Mouse (Mus musculus) embryonic facial prominence, embryonic 14.5 days (tissue): ENCODE data around the gene Best2. TPM values are rescaled to one million over a fixed set of nuclear protein-coding genes. Genes with fewer than 3 reads are reported as not detected.

Experiments
- microRNA-seq: library from miRNA; unstranded; fragments of <30 nt; microRNA quantifications from one replicate; pipeline ENCODE4, GENCODE M21; 2016; ENCODE audit warnings: borderline number of aligned reads
- polyA plus RNA-seq: library from polyadenylated mRNA; unstranded; fragments of >200 nt; fragmentation: Nextera tagmentation; extraction: Ambion mirVana; gene quantifications from 2 replicates; pipeline ENCODE4 v1.2.1, GENCODE M21; 2014

The Best2 gene
- polyA plus RNA-seq, 1 experiment from 2014 or later = 0.58 TPM

Small RNA genes lying within 50 kb of the gene (microRNA-seq; reads per million reads assigned to microRNA genes)
- gene Mir7070 = 0.83 reads per million

Other genes starting within 250 kb of the Best2 start
- gene Nfix, start 214.2 kb downstream of the Best2 start, polyA plus RNA-seq = 64.0 and 67.4 TPM in 2 replicates
- 5.8 and 6.8 TPM in 2 replicates for gene Dand5, start 191.7 kb downstream of the Best2 start, polyA plus RNA-seq
- 41.3 and 41.5 TPM in 2 replicates for gene Gadd45gip1, start 183.0 kb downstream of the Best2 start, polyA plus RNA-seq
- gene Rad23a, start 173.9 kb downstream of the Best2 start, polyA plus RNA-seq = 109 and 111 TPM in 2 replicates
- 805 and 891 TPM in 2 replicates for gene Calr, start 167.6 kb downstream of the Best2 start, polyA plus RNA-seq
- gene Farsa, start 157.5 kb downstream of the Best2 start, polyA plus RNA-seq = 67.1 and 76.5 TPM in 2 replicates
- gene Syce2, start 142.4 kb downstream of the Best2 start, polyA plus RNA-seq = 68.5 and 71.8 TPM in 2 replicates
- 27.3 and 33.2 TPM in 2 replicates for gene Gcdh, start 120.6 kb downstream of the Best2 start, polyA plus RNA-seq
- gene Klf1, start 112.6 kb downstream of the Best2 start, polyA plus RNA-seq = 2.1 and 2.2 TPM in 2 replicates
- 10.1 and 11.5 TPM in 2 replicates for gene Dnase2a, start 106.0 kb downstream of the Best2 start, polyA plus RNA-seq
- 3.4 and 3.6 TPM in 2 replicates for gene Mast1, start 77.2 kb downstream of the Best2 start, polyA plus RNA-seq
- gene Rtbdn, start 67.5 kb downstream of the Best2 start, polyA plus RNA-seq = 0.20 TPM in 1 of 2 replicates, not detected in the other
- gene Gm49661, start 45.1 kb downstream of the Best2 start, polyA plus RNA-seq = not detected in 2 replicates
- 715 and 771 TPM in 2 replicates for gene Prdx2, start 44.9 kb downstream of the Best2 start, polyA plus RNA-seq
- gene Rnaseh2a, start 44.8 kb downstream of the Best2 start, polyA plus RNA-seq = 73.7 and 88.9 TPM in 2 replicates
- 16.8 and 18.4 TPM in 2 replicates for gene Junb, start 35.8 kb downstream of the Best2 start, polyA plus RNA-seq
- 13.1 and 15.3 TPM in 2 replicates for gene Hook2, start 23.9 kb downstream of the Best2 start, polyA plus RNA-seq
- 97.3 and 101 TPM in 2 replicates for gene Asna1, start 10.8 kb upstream of the Best2 start, polyA plus RNA-seq
- gene Trir, start 12.3 kb upstream of the Best2 start, polyA plus RNA-seq = 127 and 133 TPM in 2 replicates
- 22.9 and 24.8 TPM in 2 replicates for gene Tnpo2, start 22.4 kb upstream of the Best2 start, polyA plus RNA-seq
- 20.9 and 25.8 TPM in 2 replicates for gene Fbxw9, start 45.5 kb upstream of the Best2 start, polyA plus RNA-seq
- gene Gm5741, start 53.5 kb upstream of the Best2 start, polyA plus RNA-seq = 0.68 TPM in 1 of 2 replicates, not detected in the other
- gene Dhps, start 57.2 kb upstream of the Best2 start, polyA plus RNA-seq = 44.0 and 49.5 TPM in 2 replicates
- gene Wdr83os, start 66.2 kb upstream of the Best2 start, polyA plus RNA-seq = 125 and 127 TPM in 2 replicates
- gene Wdr83, start 66.8 kb upstream of the Best2 start, polyA plus RNA-seq = 33.1 and 38.6 TPM in 2 replicates
- gene Man2b1, start 68.7 kb upstream of the Best2 start, polyA plus RNA-seq = 35.3 and 35.6 TPM in 2 replicates
- gene Zfp791, start 108.6 kb upstream of the Best2 start, polyA plus RNA-seq = 1.6 TPM in 2 replicates
- gene Cks1brt, start 137.4 kb upstream of the Best2 start, polyA plus RNA-seq = not detected in 2 replicates
- 0.18 TPM in 1 of 2 replicates, not detected in the other for gene Olfr371, start 211.5 kb upstream of the Best2 start, polyA plus RNA-seq